Mouse (Mus musculus) limb, embryonic 13.5 days (tissue): ENCODE data around the gene Olfml3. TPM values are rescaled to one million over a fixed set of nuclear protein-coding genes. Genes with fewer than 3 reads are reported as not detected.

ENCODE experiments used
- ATAC-seq: fragments of 200-750 bp; cut with Nextera tagmentation; 2 replicates; pipeline ENCODE4 v1.8.0; 2017; ENCODE audit warnings: low read depth, moderate number of reproducible peaks, moderate TSS enrichment; ENCODE audit not compliant: low FRiP score
- H3K27ac ChIP-seq: fragments of 300-500 bp; sonication (generic); 2 replicates; pipeline ENCODE4 v1.5.1; 2015; ENCODE audit warnings: inconsistent platforms, mild to moderate bottlenecking, moderate library complexity
- H3K27me3 ChIP-seq: fragments of 300-500 bp; sonication (generic); 2 replicates; pipeline ENCODE4 v1.6.1; 2015; ENCODE audit warnings: mild to moderate bottlenecking, inconsistent platforms
- H3K36me3 ChIP-seq: fragments of 300-500 bp; sonication (generic); 2 replicates; pipeline ENCODE4 v1.6.1; 2015; ENCODE audit warnings: inconsistent platforms, mild to moderate bottlenecking, moderate library complexity
- H3K4me1 ChIP-seq: fragments of 300-500 bp; sonication (generic); 2 replicates; pipeline ENCODE4 v1.6.1; 2015; ENCODE audit warnings: inconsistent platforms
- H3K4me2 ChIP-seq: fragments of 300-500 bp; sonication (generic); replicated peaks from 2 replicates; pipeline ENCODE4 v1.6.1; 2015; ENCODE audit warnings: inconsistent platforms, mild to moderate bottlenecking, moderate library complexity
- H3K4me3 ChIP-seq: fragments of 300-500 bp; sonication (generic); 2 replicates; pipeline ENCODE4 v1.5.1; 2015; ENCODE audit warnings: moderate library complexity, mild to moderate bottlenecking, inconsistent platforms
- H3K9ac ChIP-seq: fragments of 300-500 bp; sonication (generic); 2 replicates; pipeline ENCODE4 v1.6.1; 2015; ENCODE audit warnings: mild to moderate bottlenecking, inconsistent platforms
- H3K9me3 ChIP-seq: fragments of 300-500 bp; sonication (generic); 2 replicates; pipeline ENCODE4 v1.6.1; 2016; ENCODE audit warnings: inconsistent platforms
- WGBS: fragments of 180-500 bp; shearing (Covaris S2); methylation state at CpG from one replicate; pipeline ENCODE4 v1.1.7; 2015; 5-methylcytosine and 5-hydroxymethylcytosine counted together
- polyA plus RNA-seq: library from polyadenylated mRNA; unstranded; fragments of >200 nt; fragmentation: Nextera tagmentation; extraction: Ambion mirVana; gene quantifications from 2 replicates; pipeline ENCODE4 v1.2.1, GENCODE M21; 2015

The Olfml3 gene
- polyA plus RNA-seq, result 60.8 and 61.0 TPM in 2 replicates

DNA sequence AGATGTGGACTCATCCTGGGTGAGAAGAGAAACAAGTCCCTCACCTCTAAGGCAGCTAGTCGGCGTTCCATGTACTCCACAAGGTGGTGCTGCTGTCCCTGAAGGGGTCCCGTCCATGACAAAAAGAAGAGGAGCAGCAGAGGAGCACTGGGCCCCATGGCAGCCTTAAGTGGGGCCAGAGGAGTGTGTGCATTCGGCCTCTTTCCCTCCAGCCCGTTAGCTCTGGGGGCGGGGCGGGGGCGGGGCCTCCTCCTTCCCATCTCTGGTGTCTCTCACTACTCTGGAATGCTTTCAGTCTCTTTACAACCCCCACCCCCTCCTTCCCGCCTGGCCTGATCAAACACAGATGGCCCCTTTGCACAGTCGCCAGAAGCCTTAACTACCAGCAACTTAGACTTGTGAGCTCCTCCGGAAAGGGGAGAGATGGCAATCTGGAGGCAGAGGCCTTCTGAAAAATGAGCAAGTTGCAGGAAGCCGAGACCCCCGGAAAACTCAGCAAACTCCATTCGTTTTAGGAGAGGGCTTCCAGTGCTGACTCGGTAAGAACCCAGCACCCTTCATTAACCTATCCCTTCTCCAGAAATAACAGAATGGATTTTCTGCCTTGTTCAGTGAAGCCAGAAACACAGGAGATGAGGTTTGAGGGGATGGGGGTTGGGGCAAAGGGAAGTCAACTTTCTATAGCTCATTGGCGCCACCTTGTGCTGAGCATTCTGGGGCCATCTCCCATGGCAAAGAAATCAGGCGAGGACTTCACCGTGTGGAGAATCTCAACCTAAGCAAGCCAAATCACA is at the start of gene Olfml3:
TSS of gene Olfml3 (minus strand) at position 224 of the 794 bp plus-strand sequence.
- Histone ChIP-seq H3K9me3 (no peaks in the 10 kb centered on the region), H3K4me3 (peak within 1 kb of the TSS; percentile 49), H3K27me3 (no peaks in the 10 kb centered on the region), H3K4me1 (peaks cover 58% of the 10 kb centered on the region), H3K4me2 (peak within 1 kb of the TSS; percentile 71), H3K36me3 (peaks cover 8% of the 10 kb centered on the region), H3K9ac (peak within 1 kb of the TSS; percentile 67), H3K27ac (peak within 1 kb of the TSS; percentile 97)
- peak; percentile 90 for ATAC-seq
- WGBS, result under 1% methylated on average over 18 of the region's 18 CpGs

DNA sequence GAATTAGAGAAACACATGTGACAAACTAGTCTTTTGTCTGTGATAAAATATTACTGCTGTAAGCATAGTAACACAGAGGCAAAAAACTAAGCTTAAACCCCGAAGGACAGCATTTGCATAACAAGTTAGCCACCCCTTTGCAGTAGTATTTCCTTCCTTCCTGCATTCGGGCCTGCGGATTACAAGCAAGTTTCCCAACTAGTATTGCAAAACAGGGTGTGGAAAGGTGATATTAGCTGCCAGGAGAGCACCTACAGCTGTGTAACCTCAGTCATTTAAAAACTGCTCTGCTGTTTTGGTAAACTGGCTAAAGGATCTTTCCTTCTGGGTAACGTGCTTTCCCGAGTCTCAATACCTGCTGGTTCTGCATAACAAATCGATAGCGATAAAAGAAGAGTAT is 49.4 kb upstream of the Olfml3 start:
- 75% methylated on average over 7 of the region's 7 CpGs for WGBS
- Histone ChIP-seq H3K4me1 (peaks cover 35% of the 10 kb centered on the region), H3K4me2 (no peak overlapping the region)

DNA sequence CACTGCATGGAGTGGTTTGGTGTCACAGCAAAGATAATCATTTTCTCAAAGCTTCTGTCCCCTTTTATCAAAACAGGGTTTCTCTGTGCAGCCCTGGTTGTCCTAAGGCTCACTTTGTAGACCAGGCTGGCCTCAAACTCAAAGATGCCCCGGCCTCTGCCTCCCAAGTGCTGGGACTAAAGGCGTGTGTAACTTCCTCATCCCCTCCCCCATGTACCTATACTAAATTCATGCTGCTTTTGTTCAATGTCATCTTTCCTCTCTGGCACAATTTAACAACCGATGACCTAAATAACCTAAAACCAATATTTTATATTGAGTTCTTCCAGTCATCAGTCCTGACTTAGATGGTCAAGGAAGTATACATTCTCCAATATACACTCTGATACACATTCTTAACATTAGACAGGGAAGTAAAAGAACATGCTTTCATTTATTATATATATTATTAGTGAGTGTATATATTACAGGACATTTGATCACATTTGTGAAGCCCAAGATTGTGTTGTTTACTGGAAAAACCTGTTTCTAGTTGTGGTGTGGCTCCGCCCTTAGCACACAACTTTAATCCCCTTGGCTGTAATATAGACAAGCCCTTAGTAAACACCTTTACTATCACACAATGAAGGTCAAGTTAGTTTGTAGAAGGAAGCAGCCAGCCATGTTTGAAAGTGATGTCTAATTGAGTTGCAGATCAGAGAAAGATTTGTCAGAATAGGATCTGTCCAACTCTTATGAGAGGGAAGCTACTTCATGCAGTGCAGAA is 45.2 kb upstream of the Olfml3 start:
- Histone ChIP-seq H3K9me3 (no peaks in the 10 kb centered on the region), H3K9ac (no peak overlapping the region), H3K27ac (no peak overlapping the region), H3K4me2 (no peak overlapping the region), H3K4me3 (no peak overlapping the region), H3K27me3 (no peaks in the 10 kb centered on the region), H3K4me1 (peaks cover 13% of the 10 kb centered on the region), H3K36me3 (peaks cover 5% of the 10 kb centered on the region; the same call in 1 of the 2 replicates)
- 85% methylated on average over 4 of the region's 4 CpGs for WGBS
- no peak for ATAC-seq

More for the DNA sequence above, 49.4 kb upstream of the Olfml3 start:
- no peak overlapping the region for H3K27ac ChIP-seq
- no peak overlapping the region for H3K9ac ChIP-seq
- no peaks in the 10 kb centered on the region for H3K9me3 ChIP-seq
- H3K36me3 ChIP-seq, result no peaks in the 10 kb centered on the region
- no peak overlapping the region for H3K4me3 ChIP-seq
- ATAC-seq, result no peak
- H3K27me3 ChIP-seq, result no peaks in the 10 kb centered on the region

DNA sequence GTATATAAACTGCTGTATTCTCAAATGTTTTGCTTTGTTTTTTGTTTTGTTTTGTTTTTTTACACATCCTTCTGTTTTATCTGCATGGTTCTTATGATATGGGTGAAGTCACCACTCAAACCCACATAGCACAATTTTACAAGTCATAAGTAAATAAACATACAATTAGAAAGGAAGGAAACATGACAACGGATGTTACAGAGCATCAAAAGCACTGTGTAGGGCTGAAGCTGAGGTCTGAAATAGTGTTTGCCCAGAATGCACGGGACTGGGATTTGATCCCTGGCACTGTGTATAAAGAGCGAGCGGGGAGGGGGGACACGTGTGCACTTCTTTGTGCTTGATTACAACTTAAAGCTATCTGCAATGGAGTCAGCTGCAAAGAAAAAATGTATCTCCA is 43.0 kb upstream of the Olfml3 start:
- no peaks in the 10 kb centered on the region for H3K9me3 ChIP-seq
- H3K4me3 ChIP-seq, result no peak overlapping the region
- H3K36me3 ChIP-seq, result peaks cover 19% of the 10 kb centered on the region
- H3K27me3 ChIP-seq, result no peaks in the 10 kb centered on the region
- H3K4me1 ChIP-seq, result peaks cover 10% of the 10 kb centered on the region; the same call in 1 of the 2 replicates
- no peak overlapping the region for H3K9ac ChIP-seq
- no peak overlapping the region for H3K27ac ChIP-seq
- no peak overlapping the region for H3K4me2 ChIP-seq
- no peak for ATAC-seq
- 84% methylated on average over 5 of the region's 5 CpGs for WGBS

DNA sequence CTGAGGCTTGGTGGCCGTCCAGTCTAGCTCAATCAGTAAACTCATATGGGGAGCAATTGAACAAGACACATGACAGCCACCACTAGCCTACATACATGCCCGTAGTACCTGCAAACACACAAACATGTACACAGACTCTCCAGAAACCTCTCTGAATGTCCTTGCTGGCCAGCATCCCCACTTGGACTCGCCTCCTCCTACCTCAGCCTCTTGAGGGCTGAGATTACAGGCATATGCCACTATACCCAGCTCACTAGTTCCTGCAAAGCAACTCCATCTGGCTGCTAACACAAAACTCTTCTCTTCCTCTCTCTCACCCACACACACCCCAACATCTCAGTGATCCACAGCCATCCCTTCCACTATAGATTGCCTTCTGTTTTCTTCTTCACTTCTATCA is 42.5 kb upstream of the Olfml3 start:
- WGBS, result 89% methylated on average over 3 of the region's 3 CpGs
- Histone ChIP-seq H3K27ac (no peak overlapping the region), H3K4me1 (peaks cover 7% of the 10 kb centered on the region; the same call in 1 of the 2 replicates), H3K27me3 (no peaks in the 10 kb centered on the region), H3K4me2 (no peak overlapping the region), H3K36me3 (peaks cover 23% of the 10 kb centered on the region), H3K9me3 (no peaks in the 10 kb centered on the region), H3K9ac (no peak overlapping the region), H3K4me3 (no peak overlapping the region)
- no peak for ATAC-seq

DNA sequence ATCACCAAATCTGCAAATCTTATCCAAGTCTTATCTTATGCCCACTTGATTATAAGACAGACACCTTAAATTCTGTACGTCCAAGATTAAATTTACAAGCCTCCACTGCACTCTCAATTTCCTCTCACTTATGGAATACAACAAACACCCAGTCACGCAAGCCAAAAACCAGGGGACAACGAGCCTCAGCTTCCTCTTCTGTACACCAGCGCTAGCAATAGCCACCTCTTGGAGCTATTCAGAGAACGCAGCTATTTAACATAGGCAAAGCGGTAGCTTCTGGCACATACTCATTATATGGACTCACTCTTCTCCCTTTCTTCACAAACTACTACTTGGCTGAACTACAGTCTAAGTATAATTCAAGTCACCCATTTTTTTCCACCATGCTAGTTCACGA is 41.4 kb upstream of the Olfml3 start:
- WGBS, result 86% methylated on average over 7 of the region's 7 CpGs
- H3K27ac ChIP-seq, result no peak overlapping the region
- peaks cover 5% of the 10 kb centered on the region for H3K4me1 ChIP-seq
- H3K9me3 ChIP-seq, result no peaks in the 10 kb centered on the region
- no peak overlapping the region for H3K4me2 ChIP-seq
- H3K27me3 ChIP-seq, result no peaks in the 10 kb centered on the region
- no peak overlapping the region for H3K9ac ChIP-seq
- peaks cover 23% of the 10 kb centered on the region for H3K36me3 ChIP-seq
- ATAC-seq, result no peak
- H3K4me3 ChIP-seq, result no peak overlapping the region

DNA sequence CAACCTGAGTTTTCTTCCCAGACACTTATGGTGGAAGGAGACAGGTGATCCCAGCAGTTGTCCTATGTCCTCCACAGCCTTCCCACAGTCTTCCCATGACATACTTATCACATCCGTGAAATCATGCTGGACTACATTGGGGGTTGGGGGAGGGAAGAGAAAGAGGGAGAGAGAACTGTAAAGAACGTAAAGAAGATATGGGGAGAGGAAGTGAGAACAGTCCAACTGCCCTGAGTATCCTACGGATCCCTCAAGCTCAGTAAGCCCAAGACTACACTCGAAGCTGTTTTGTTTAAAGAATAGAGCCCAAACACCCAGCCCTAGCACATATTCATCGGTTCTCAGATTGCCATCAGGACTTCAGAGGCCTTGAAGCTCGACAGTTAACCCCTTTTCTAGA is 40.9 kb upstream of the Olfml3 start:
- Histone ChIP-seq H3K4me3 (no peak overlapping the region), H3K9me3 (no peaks in the 10 kb centered on the region), H3K4me1 (peaks cover 5% of the 10 kb centered on the region), H3K27me3 (no peaks in the 10 kb centered on the region), H3K4me2 (no peak overlapping the region), H3K36me3 (peaks cover 23% of the 10 kb centered on the region), H3K27ac (no peak overlapping the region), H3K9ac (no peak overlapping the region)
- ATAC-seq, result no peak
- WGBS, result 87% methylated on average over 6 of the region's 6 CpGs

DNA sequence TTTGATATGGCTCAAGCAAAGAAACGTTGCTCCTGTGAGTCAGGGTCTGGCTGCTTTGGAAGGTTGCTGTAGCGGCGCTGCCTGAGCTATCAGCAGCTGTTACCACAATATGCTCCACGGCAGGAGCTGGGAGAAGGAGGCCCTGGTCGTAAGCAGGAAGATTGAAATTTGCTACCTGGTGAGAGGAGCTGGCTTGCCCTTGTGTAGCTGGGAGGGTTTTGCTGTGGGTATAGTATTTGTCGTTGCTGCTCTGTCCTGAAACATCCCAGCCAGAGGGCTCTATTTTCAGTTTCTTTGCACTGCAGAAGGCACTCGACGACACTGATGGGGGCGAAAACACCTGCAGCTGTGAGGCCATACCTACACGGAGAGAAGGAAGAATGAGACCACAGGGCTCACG is 40.1 kb upstream of the Olfml3 start:
- Histone ChIP-seq H3K9ac (no peak overlapping the region), H3K9me3 (no peaks in the 10 kb centered on the region), H3K27ac (no peak overlapping the region), H3K4me2 (no peak overlapping the region), H3K4me3 (no peak overlapping the region), H3K27me3 (no peaks in the 10 kb centered on the region), H3K36me3 (peaks cover 23% of the 10 kb centered on the region), H3K4me1 (peaks cover 5% of the 10 kb centered on the region)
- WGBS, result 87% methylated on average over 11 of the region's 11 CpGs
- ATAC-seq, result no peak

DNA sequence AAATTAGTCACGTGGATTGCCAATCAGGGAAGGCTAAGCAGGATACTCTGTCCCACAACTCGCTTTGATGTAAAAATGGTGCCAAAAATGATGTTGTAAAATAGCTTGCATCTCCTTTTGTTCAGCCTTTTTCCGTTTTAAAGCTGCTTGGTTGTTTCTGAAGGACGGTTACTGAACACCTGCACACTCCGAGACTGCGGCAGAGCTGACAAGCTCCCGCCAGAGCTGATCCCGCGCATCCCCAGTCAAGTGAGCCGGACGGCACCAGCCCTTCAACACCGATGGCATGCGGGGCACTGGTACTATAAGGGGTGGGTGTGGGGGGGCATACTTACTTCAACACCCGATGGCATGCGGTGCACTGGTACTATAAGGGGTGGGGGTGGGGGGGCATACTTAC is 36.2 kb upstream of the Olfml3 start:
- Histone ChIP-seq H3K36me3 (peaks cover 38% of the 10 kb centered on the region), H3K9me3 (no peaks in the 10 kb centered on the region), H3K27ac (no peak overlapping the region), H3K4me1 (peaks cover 18% of the 10 kb centered on the region), H3K9ac (no peak overlapping the region), H3K4me2 (no peak overlapping the region), H3K4me3 (no peak overlapping the region), H3K27me3 (no peaks in the 10 kb centered on the region)
- WGBS, result 77% methylated on average over 15 of the region's 15 CpGs
- no peak for ATAC-seq

DNA sequence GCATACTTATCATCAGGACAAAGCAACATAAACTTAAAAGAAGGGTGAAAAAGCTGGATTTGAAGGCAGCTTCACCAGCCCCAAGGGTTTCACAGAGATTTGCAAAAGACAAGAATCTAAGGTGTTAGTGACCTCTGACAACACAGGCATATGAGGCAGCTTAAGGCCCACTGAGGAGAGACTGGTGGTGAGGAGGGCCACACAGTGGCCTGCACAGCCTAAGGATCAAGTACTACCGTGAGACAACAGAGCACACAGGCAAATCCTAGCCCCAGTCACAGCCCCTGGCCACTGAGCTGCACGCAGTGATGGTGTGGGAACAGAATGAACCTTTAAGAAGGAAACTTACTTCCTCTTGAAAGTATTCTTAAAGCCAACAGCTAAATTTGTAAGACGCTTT is 35.7 kb upstream of the Olfml3 start:
- Histone ChIP-seq H3K4me3 (no peak overlapping the region), H3K9ac (no peak overlapping the region)

DNA sequence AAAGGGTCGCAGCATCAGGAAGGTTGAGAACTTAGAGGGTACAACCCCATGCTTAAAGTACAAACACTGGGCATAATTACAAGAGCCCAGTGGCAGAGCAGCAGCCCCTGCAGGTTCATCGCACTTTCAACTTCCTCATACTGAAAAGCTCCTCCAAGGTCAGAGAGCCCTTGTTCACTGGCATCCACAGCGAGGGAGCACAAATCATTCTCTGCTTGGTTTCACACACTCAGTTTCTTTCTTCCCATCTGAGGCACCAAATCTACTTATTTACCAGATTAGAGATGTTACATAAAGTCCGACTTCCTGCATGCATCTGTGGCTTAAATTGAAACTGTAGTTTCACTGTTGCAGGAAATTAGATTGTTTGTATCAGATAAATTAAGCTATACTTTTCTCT is 35.0 kb upstream of the Olfml3 start:
- WGBS, result 92% methylated on average over 4 of the region's 4 CpGs
- H3K9ac ChIP-seq, result no peak overlapping the region
- H3K9me3 ChIP-seq, result no peaks in the 10 kb centered on the region
- peaks cover 18% of the 10 kb centered on the region for H3K4me1 ChIP-seq
- ATAC-seq, result no peak
- H3K27ac ChIP-seq, result no peak overlapping the region
- H3K27me3 ChIP-seq, result no peaks in the 10 kb centered on the region
- no peak overlapping the region for H3K4me2 ChIP-seq
- H3K36me3 ChIP-seq, result peaks cover 36% of the 10 kb centered on the region
- no peak overlapping the region for H3K4me3 ChIP-seq

More for the DNA sequence above, 35.7 kb upstream of the Olfml3 start:
- Histone ChIP-seq H3K36me3 (peaks cover 40% of the 10 kb centered on the region), H3K27ac (no peak overlapping the region), H3K27me3 (no peaks in the 10 kb centered on the region), H3K9me3 (no peaks in the 10 kb centered on the region), H3K4me2 (no peak overlapping the region), H3K4me1 (peaks cover 18% of the 10 kb centered on the region)
- WGBS, result 79% methylated on average over 3 of the region's 3 CpGs
- no peak for ATAC-seq

DNA sequence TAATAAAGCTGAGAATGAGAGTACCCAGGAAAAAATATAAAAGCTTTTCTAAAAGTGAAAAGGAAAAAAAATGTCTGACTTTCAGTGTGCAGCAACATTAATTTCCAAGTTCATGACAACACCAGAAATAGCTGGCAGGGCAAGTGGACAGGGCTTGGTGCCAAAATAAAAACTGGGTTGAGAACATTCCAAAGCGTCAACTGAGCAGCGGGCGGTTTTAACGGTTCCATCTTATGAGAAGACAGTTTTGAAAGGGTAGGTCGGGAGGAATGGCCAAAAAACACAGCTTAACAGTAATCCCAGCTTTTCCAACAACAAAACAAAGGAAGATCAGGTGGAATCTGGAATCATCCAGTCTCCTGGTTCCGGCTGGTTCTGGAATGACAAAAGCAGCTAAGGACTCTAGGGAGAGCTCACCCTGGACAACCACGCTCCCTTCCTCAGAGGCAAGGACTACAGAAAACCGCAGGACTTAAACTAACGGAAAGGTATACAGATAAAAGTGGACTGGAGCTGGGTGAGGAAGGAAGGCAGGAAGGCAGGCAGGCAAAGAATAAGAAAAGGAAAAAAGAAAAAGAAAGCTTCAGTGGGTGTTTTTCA is 33.8 kb upstream of the Olfml3 start:
- Histone ChIP-seq H3K4me1 (peaks cover 18% of the 10 kb centered on the region), H3K27ac (no peak overlapping the region), H3K4me3 (no peak overlapping the region), H3K4me2 (no peak overlapping the region), H3K9me3 (no peaks in the 10 kb centered on the region), H3K27me3 (no peaks in the 10 kb centered on the region), H3K36me3 (peaks cover 28% of the 10 kb centered on the region), H3K9ac (no peak overlapping the region)
- WGBS, result 69% methylated on average over 9 of the region's 9 CpGs
- ATAC-seq, result no peak
